Mouse (Mus musculus) splenic B cell, adult 2 months (primary cell): ENCODE measurements around the gene Retnlg.
"Not testable (repeated sequence)": the region's sequence is repeated elsewhere in the genome, so short reads cannot be mapped to it uniquely, and the experiment has no call there.

Source experiments
- DNase-seq: peaks from one replicate; pipeline ENCODE4 v3.0.0-alpha.2; 2011; ENCODE audit warnings: low read depth, low spot score
- H3K27me3 ChIP-seq: 2 replicates; pipeline ENCODE4 v1.6.1; 2012; ENCODE audit warnings: mild to moderate bottlenecking, low read length, moderate library complexity, mixed read lengths; ENCODE audit not compliant: control insufficient read depth, poor library complexity, insufficient read depth, severe bottlenecking
- H3K36me3 ChIP-seq: 2 replicates; pipeline ENCODE4 v1.6.1; 2012; ENCODE audit warnings: mild to moderate bottlenecking, low read length, moderate library complexity, mixed read lengths; ENCODE audit not compliant: control insufficient read depth, poor library complexity, insufficient read depth, severe bottlenecking

Gene Retnlg

GRCm38 (mm10) chr16:48872321-48872720, at the start of gene Retnlg:
Gene Retnlg (plus strand): TSS chr16:48872621.
- Histone ChIP-seq H3K36me3 (no peaks in the 10 kb centered on the region), H3K27me3 (no peaks in the 10 kb centered on the region)
- DNase-seq = no peak

GRCm38 (mm10) chr16:48826474-48826873, 45.9 kb upstream of the Retnlg start:
- Histone ChIP-seq H3K36me3 (no peaks in the 10 kb centered on the region), H3K27me3 (no peaks in the 10 kb centered on the region)
- no peak for DNase-seq

GRCm38 (mm10) chr16:48827625-48828024, 44.8 kb upstream of the Retnlg start:
- no peak for DNase-seq
- H3K36me3 ChIP-seq = no peaks in the 10 kb centered on the region
- no peaks in the 10 kb centered on the region for H3K27me3 ChIP-seq

GRCm38 (mm10) chr16:48829060-48829459, 43.4 kb upstream of the Retnlg start:
- DNase-seq = no peak
- no peaks in the 10 kb centered on the region for H3K27me3 ChIP-seq
- no peaks in the 10 kb centered on the region for H3K36me3 ChIP-seq

- Histone ChIP-seq H3K36me3 (no peaks in the 10 kb centered on the region), H3K27me3 (no peaks in the 10 kb centered on the region)
- no peak for DNase-seq
These were observed 40.4 kb upstream of the Retnlg start for GRCm38 (mm10) chr16:48832055-48832454.

- not testable (repeated sequence) for DNase-seq, H3K27me3 ChIP-seq, H3K36me3 ChIP-seq
These were observed 38.8 kb upstream of the Retnlg start for GRCm38 (mm10) chr16:48833626-48834025.

GRCm38 (mm10) chr16:48842266-48842665, 30.2 kb upstream of the Retnlg start, which contains the start of gene Retnla:
Gene Retnla (plus strand): TSS chr16:48842551.
- Histone ChIP-seq H3K36me3 (no peaks in the 10 kb centered on the region), H3K27me3 (no peaks in the 10 kb centered on the region)
- no peak for DNase-seq

- H3K27me3 ChIP-seq = no peaks in the 10 kb centered on the region
- DNase-seq = no peak
- H3K36me3 ChIP-seq = no peaks in the 10 kb centered on the region
These were observed 28.6 kb upstream of the Retnlg start for GRCm38 (mm10) chr16:48843671-48844386.

- DNase-seq = peak; percentile 5
- not testable (repeated sequence) for H3K36me3 ChIP-seq, H3K27me3 ChIP-seq
These were observed 7.4 kb upstream of the Retnlg start for GRCm38 (mm10) chr16:48865004-48865403.

- no peak for DNase-seq
- H3K27me3 ChIP-seq = no peaks in the 10 kb centered on the region
- H3K36me3 ChIP-seq = no peaks in the 10 kb centered on the region
These were observed 4.7 kb upstream of the Retnlg start for GRCm38 (mm10) chr16:48867690-48868089.

- peak; percentile 44 for DNase-seq
- Histone ChIP-seq H3K36me3 (no peaks in the 10 kb centered on the region), H3K27me3 (no peaks in the 10 kb centered on the region)
These were observed 3.8 kb upstream of the Retnlg start for GRCm38 (mm10) chr16:48868663-48869062.

GRCm38 (mm10) chr16:48869671-48870070, 2.8 kb upstream of the Retnlg start:
- Histone ChIP-seq H3K27me3 (no peaks in the 10 kb centered on the region), H3K36me3 (no peaks in the 10 kb centered on the region)
- DNase-seq = no peak

- no peak for DNase-seq
- no peaks in the 10 kb centered on the region for H3K27me3 ChIP-seq
- no peaks in the 10 kb centered on the region for H3K36me3 ChIP-seq
These were observed 667 bp upstream of the Retnlg start for GRCm38 (mm10) chr16:48871754-48872153.

GRCm38 (mm10) chr16:48890733-48891132, 18.3 kb downstream of the Retnlg start:
- H3K36me3 ChIP-seq = no peaks in the 10 kb centered on the region
- no peak for DNase-seq
- H3K27me3 ChIP-seq = no peaks in the 10 kb centered on the region

GRCm38 (mm10) chr16:48899868-48900267, 27.4 kb downstream of the Retnlg start:
- no peaks in the 10 kb centered on the region for H3K27me3 ChIP-seq
- no peak for DNase-seq
- no peaks in the 10 kb centered on the region for H3K36me3 ChIP-seq

- no peak for DNase-seq
- no peaks in the 10 kb centered on the region for H3K27me3 ChIP-seq
- H3K36me3 ChIP-seq = no peaks in the 10 kb centered on the region
These were observed 38.8 kb downstream of the Retnlg start for GRCm38 (mm10) chr16:48911184-48911583.
